Mouse (Mus musculus) ES-E14 (cell line): ENCODE data around the gene Mgam.
A peak's percentile ranks its signal among the peaks of the same experiment; 100 is the strongest.

Experiments used
- CHD2 ChIP-seq: IDR thresholded peaks from 2 replicates; pipeline ENCODE4 v1.6.1; 2014; ENCODE audit warnings: mild to moderate bottlenecking, low read depth, low read length, inconsistent platforms
- HCFC1 ChIP-seq: IDR thresholded peaks from 2 replicates; pipeline ENCODE4 v1.6.1; 2012; ENCODE audit warnings: low read length, inconsistent platforms, borderline replicate concordance; ENCODE audit not compliant: insufficient read depth
- MAFK ChIP-seq: IDR thresholded peaks from 2 replicates; pipeline ENCODE4 v1.6.1; 2014; ENCODE audit warnings: mild to moderate bottlenecking, low read depth, low read length, inconsistent platforms; ENCODE audit not compliant: insufficient read depth
- ZC3H11A ChIP-seq: IDR thresholded peaks from 2 replicates; pipeline ENCODE4 v1.6.1; 2012; ENCODE audit warnings: low read depth, mild to moderate bottlenecking, inconsistent platforms, low read length, borderline replicate concordance
- ZNF384 ChIP-seq: IDR thresholded peaks from 2 replicates; pipeline ENCODE4 v1.6.1; 2012; ENCODE audit warnings: low read depth, low read length, inconsistent platforms

DNA sequence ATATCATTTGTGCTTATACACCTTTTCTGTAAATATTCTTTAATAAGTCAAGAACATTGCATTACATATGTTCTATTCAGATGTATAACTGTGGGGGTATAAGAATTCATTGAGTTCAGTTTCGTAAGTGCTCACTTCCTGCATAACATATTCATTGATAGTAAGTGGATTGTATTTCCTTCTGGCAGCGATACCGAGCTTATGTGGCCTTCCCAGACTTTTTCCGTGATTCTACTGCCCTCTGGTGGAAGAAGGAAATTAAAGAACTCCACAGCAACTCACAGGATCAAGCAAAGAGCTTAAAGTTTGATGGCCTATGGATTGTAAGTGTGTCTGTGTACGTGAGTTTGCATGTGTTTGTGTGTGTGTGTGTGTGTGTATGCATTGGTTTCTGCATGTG lies 60.5 kb downstream of the Mgam start:
- TF ChIP-seq MAFK: no peak
- no peak for TF ChIP-seq ZNF384
- TF ChIP-seq HCFC1: no peak
- TF ChIP-seq CHD2: no peak
- 0 out of 2 replicates have a peak, but pooled peaks have one; percentile 23 for TF ChIP-seq ZC3H11A
